Mouse (Mus musculus) ES-E14 (cell line): Measurements from ENCODE around the gene Plxna2.

Source experiments
- MAFK ChIP-seq: IDR thresholded peaks from 2 replicates; pipeline ENCODE4 v1.6.1; 2014; ENCODE audit warnings: mild to moderate bottlenecking, low read depth, low read length, inconsistent platforms; ENCODE audit not compliant: insufficient read depth
- ZC3H11A ChIP-seq: IDR thresholded peaks from 2 replicates; pipeline ENCODE4 v1.6.1; 2012; ENCODE audit warnings: low read depth, mild to moderate bottlenecking, inconsistent platforms, low read length, borderline replicate concordance
- ZNF384 ChIP-seq: IDR thresholded peaks from 2 replicates; pipeline ENCODE4 v1.6.1; 2012; ENCODE audit warnings: low read depth, low read length, inconsistent platforms

GRCm38 (mm10) chr1:194693488-194693887, 75.5 kb downstream of the Plxna2 start:
- no peak for TF ChIP-seq ZNF384
- no peak for TF ChIP-seq MAFK
- no peak for TF ChIP-seq ZC3H11A
